Mouse (Mus musculus) small intestine, adult 2 months (tissue): ENCODE measurements at regions not wholly inside any gene's neighbourhood (a gene's known extent, or its start where the extent isn't known, plus 50 kb on each side); places are given as distances from the start of the nearest gene placed in this dataset.

Experiments used
- H3K27ac ChIP-seq: fragments of 200-500 bp; 2 replicates; pipeline ENCODE4 v1.5.1; 2012; ENCODE audit warnings: low read depth, low read length, control low read depth, inconsistent platforms; ENCODE audit not compliant: insufficient read depth
- H3K27me3 ChIP-seq: fragments of 200-500 bp; 2 replicates; pipeline ENCODE4 v1.6.1; 2012; ENCODE audit warnings: mild to moderate bottlenecking, moderate library complexity, low read length, inconsistent platforms; ENCODE audit not compliant: control insufficient read depth, insufficient read depth
- H3K36me3 ChIP-seq: fragments of 200-500 bp; 2 replicates; pipeline ENCODE4 v1.6.1; 2012; ENCODE audit warnings: mild to moderate bottlenecking, low read length, control low read depth, inconsistent platforms; ENCODE audit not compliant: control insufficient read depth, insufficient read depth
- H3K4me1 ChIP-seq: fragments of 200-500 bp; 2 replicates; pipeline ENCODE4 v1.6.1; 2012; ENCODE audit warnings: low read length, inconsistent platforms, mixed read lengths; ENCODE audit not compliant: control insufficient read depth, insufficient read depth, insufficient read length
- H3K4me3 ChIP-seq: fragments of 200-500 bp; 2 replicates; pipeline ENCODE4 v1.5.1; 2012; ENCODE audit warnings: low read depth, mild to moderate bottlenecking, control low read depth, inconsistent platforms, low read length, moderate library complexity
- CTCF ChIP-seq: fragments of 200-500 bp; IDR thresholded peaks from 2 replicates; pipeline ENCODE4 v1.5.1; 2012; ENCODE audit warnings: low read depth, mild to moderate bottlenecking, control low read depth, inconsistent platforms, low read length, moderate library complexity, mixed read lengths; ENCODE audit not compliant: insufficient replicate concordance, insufficient read length; ENCODE audit errors: extremely low read depth
- POLR2A ChIP-seq: fragments of 200-500 bp; IDR thresholded peaks from 2 replicates; pipeline ENCODE4 v1.6.1; 2012; ENCODE audit warnings: low read depth, mild to moderate bottlenecking, control low read depth, inconsistent platforms, low read length, moderate library complexity
- WGBS: fragments of 180-500 bp; shearing (Covaris S2); methylation state at CpG from one replicate; pipeline ENCODE4 v1.1.7; 2018; 5-methylcytosine and 5-hydroxymethylcytosine counted together

DNA sequence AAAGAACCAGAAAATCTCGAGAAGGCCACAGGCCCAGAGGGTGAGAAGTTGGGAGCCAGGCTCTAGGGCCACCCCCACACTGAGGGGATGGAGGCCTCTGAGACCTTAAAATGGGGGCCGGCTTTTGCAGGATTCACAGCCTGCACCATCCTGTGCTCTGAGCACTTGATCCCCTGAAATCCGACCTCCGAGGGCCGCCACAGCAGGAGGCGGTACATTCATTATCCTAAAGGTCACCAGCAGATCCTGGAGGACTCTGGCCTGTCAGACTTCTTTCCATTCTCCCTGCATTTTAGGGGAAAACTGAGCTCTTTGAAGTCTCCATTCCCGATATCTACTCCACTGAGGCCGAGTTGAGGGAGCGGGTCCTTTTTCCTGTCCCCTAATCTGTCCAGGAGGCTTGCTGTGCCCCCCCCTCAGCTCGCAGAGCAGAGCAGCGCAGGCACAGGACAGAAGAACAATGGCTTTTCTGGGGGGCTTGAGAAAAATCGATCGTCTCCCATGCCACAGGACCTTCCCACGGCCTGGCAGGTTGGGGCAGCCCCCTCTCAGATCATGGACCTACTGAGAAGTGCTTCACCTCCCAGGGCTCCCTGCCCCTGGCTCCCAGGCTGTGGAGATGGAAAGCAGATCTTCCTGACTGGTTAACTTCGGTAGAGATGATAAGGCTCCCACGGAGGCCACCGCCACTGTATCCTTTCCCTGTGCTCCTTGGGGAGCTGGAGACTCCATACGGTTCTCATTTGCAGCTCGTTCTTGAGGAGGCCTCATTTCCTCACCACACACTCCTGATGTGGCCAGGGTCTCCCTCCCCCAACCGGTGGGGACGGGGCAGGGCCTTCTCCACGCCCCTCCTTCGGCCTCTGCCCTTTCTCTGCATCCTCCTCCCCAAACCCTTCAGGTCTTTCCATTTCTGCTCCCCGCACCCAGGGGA is 126.1 kb upstream of the Bcor start:
- TF ChIP-seq CTCF (no peak), POLR2A (no peak)
- Histone ChIP-seq H3K27me3 (no peaks in the 10 kb centered on the region), H3K4me3 (no peak overlapping the region), H3K4me1 (0 out of 2 replicates have a peak, but pooled peaks cover 2% of the 10 kb centered on the region), H3K27ac (no peak overlapping the region), H3K36me3 (no peaks in the 10 kb centered on the region)
- WGBS: 70% methylated on average over 24 of the region's 24 CpGs

- no peak overlapping the region for H3K4me3 ChIP-seq
- H3K36me3 ChIP-seq: no peaks in the 10 kb centered on the region
- WGBS: 25% methylated on average over 18 of the region's 18 CpGs
- TF ChIP-seq CTCF: no peak
- TF ChIP-seq POLR2A: no peak
- H3K27me3 ChIP-seq: no peaks in the 10 kb centered on the region
- 0 out of 2 replicates have a peak, but pooled peaks cover 2% of the 10 kb centered on the region for H3K4me1 ChIP-seq
- H3K27ac ChIP-seq: no peak overlapping the region
Measured at GRCm38 (mm10) chrX:12286910-12287522, 126.9 kb upstream of the Bcor start.

DNA sequence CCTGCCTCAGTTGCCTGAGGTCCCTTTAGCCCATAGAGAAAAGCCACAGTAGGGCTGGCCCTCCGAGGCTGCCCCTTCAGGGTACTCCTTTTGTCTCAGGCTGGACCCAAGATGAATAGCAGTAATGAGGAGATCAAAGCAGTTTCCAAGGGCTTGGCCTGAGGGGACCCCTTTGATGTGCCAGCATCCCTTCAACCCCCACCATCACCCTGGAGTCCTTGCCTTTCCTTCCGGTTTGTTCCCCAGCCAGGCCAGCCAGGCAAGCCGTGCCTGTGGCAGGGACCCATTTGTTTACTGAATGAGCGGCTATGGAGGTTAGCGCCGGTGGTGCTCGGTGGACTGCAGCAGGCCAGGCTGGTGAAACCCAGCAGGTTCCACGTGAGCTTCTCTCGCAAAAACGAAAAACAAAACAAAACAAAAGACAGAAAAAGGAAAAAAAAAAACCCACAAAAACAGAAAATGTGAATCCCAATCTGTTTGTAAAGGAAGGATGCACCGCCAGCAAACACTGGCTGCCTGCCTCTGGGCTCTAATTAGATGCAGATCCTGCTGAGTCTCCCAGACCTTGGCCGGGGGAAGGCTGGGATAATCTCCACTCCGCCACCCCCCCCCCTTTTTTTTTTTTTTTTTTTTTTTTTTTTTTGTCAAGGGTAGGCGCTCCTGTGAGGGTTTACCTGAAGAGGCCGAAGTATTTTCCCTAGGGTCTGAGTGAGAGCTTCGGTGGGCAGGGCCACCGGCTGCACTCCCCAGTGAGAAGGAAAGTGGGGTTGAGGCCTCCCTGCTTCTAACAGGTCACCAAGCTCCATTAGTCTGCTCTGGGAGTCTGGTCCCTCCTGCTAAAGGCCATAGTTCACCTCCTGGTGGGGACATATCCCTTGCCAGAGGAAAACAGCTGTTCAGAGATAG is 127.8 kb upstream of the Bcor start:
- H3K36me3 ChIP-seq: no peaks in the 10 kb centered on the region
- no peak overlapping the region for H3K4me3 ChIP-seq
- TF ChIP-seq POLR2A: no peak
- TF ChIP-seq CTCF: no peak
- 61% methylated on average over 17 of the region's 17 CpGs for WGBS
- H3K27ac ChIP-seq: no peak overlapping the region
- 0 out of 2 replicates have a peak, but pooled peaks cover 2% of the 10 kb centered on the region for H3K4me1 ChIP-seq
- H3K27me3 ChIP-seq: no peaks in the 10 kb centered on the region

- 0 out of 2 replicates have a peak, but pooled peaks cover 2% of the 10 kb centered on the region for H3K4me1 ChIP-seq
- WGBS: 66% methylated on average over 5 of the region's 5 CpGs
- TF ChIP-seq POLR2A (no peak), CTCF (no peak)
- no peak overlapping the region for H3K27ac ChIP-seq
- no peak overlapping the region for H3K4me3 ChIP-seq
- no peaks in the 10 kb centered on the region for H3K27me3 ChIP-seq
- H3K36me3 ChIP-seq: no peaks in the 10 kb centered on the region
Measured at GRCm38 (mm10) chrX:12288562-12289117, 128.5 kb upstream of the Bcor start.

GRCm38 (mm10) chrX:12293146-12293545 is 133.0 kb upstream of the Bcor start:
- no peaks in the 10 kb centered on the region for H3K27me3 ChIP-seq
- no peak overlapping the region for H3K4me3 ChIP-seq
- no peak overlapping the region for H3K27ac ChIP-seq
- no peaks in the 10 kb centered on the region for H3K36me3 ChIP-seq
- whole genome bisulfite sequencing: 58% methylated on average over 2 of the region's 2 CpGs
- no peaks in the 10 kb centered on the region for H3K4me1 ChIP-seq
- TF ChIP-seq CTCF (no peak), POLR2A (no peak)

GRCm38 (mm10) chrX:12294452-12294851 is 134.3 kb upstream of the Bcor start:
- no peaks in the 10 kb centered on the region for H3K36me3 ChIP-seq
- WGBS: 62% methylated on average over 7 of the region's 9 CpGs
- no peaks in the 10 kb centered on the region for H3K4me1 ChIP-seq
- no peak overlapping the region for H3K27ac ChIP-seq
- no peaks in the 10 kb centered on the region for H3K27me3 ChIP-seq
- no peak overlapping the region for H3K4me3 ChIP-seq
- TF ChIP-seq POLR2A (no peak), CTCF (no peak)
